Mouse (Mus musculus) natural killer cell, adult 2 months (primary cell): ENCODE measurements around the gene E4f1.

Source experiments
- DNase-seq, 2 experiments: peaks; one replicate each; pipeline ENCODE4 v3.0.0; 2022; ENCODE audit warnings: low spot score in 2 of 2

The E4f1 gene

GRCm38 (mm10) chr17:24469910-24470602 lies at the start of gene E4f1, which contains the start of gene Pgp:
TSS of gene E4f1 (minus strand) at chr17:24470313.
TSS of gene Pgp (plus strand) at chr17:24470392.
- peak; percentile 95 to 96 for DNase-seq

- no peak for DNase-seq
Measured at GRCm38 (mm10) chr17:24514270-24515257, 44.5 kb upstream of the E4f1 start.

GRCm38 (mm10) chr17:24513609-24514008 lies 43.5 kb upstream of the E4f1 start:
- no peak for DNase-seq

- DNase-seq = no peak
Measured at GRCm38 (mm10) chr17:24507806-24508460, 37.8 kb upstream of the E4f1 start.

GRCm38 (mm10) chr17:24507129-24507664 lies 37.1 kb upstream of the E4f1 start:
- no peak for DNase-seq

GRCm38 (mm10) chr17:24506332-24507070 lies 36.4 kb upstream of the E4f1 start:
- DNase-seq = no peak

- DNase-seq = no peak
Measured at GRCm38 (mm10) chr17:24505286-24505955, 35.3 kb upstream of the E4f1 start.

- no peak for DNase-seq
Measured at GRCm38 (mm10) chr17:24504085-24504484, 34.0 kb upstream of the E4f1 start.

GRCm38 (mm10) chr17:24502208-24502607 lies 32.1 kb upstream of the E4f1 start:
- no peak for DNase-seq

- DNase-seq = no peak
Measured at GRCm38 (mm10) chr17:24496026-24496425, 25.9 kb upstream of the E4f1 start.

GRCm38 (mm10) chr17:24495443-24495842 lies 25.3 kb upstream of the E4f1 start:
- DNase-seq = no peak

- peak; percentile 22 to 48 for DNase-seq
Measured at GRCm38 (mm10) chr17:24494627-24495335, 24.7 kb upstream of the E4f1 start.

- DNase-seq = no peak
Measured at GRCm38 (mm10) chr17:24490399-24490798, 20.3 kb upstream of the E4f1 start.

- no peak for DNase-seq
Measured at GRCm38 (mm10) chr17:24489265-24490030, 19.3 kb upstream of the E4f1 start.

GRCm38 (mm10) chr17:24488662-24489264 lies 18.6 kb upstream of the E4f1 start:
- no peak for DNase-seq

GRCm38 (mm10) chr17:24488186-24488661 lies 18.1 kb upstream of the E4f1 start, which contains the start of gene Caskin1:
TSS of gene Caskin1 (plus strand) at chr17:24488601.
- DNase-seq = no peak

GRCm38 (mm10) chr17:24485090-24485860 lies 15.2 kb upstream of the E4f1 start:
- DNase-seq = no peak

- DNase-seq = no peak
Measured at GRCm38 (mm10) chr17:24483495-24483894, 13.4 kb upstream of the E4f1 start.
